Mouse (Mus musculus): ENCODE data around the gene Cd5.

Gene Cd5

GRCm38 (mm10) chr19:10757526-10757925 lies 18.7 kb upstream of the Cd5 start:
- no peak for DNase-seq

- DNase-seq, result no peak
These were observed 18.3 kb upstream of the Cd5 start for GRCm38 (mm10) chr19:10757125-10757524.

- no peak for DNase-seq
These were observed 13.8 kb upstream of the Cd5 start for GRCm38 (mm10) chr19:10752646-10753045.

- DNase-seq, result no peak
These were observed 13.3 kb upstream of the Cd5 start for GRCm38 (mm10) chr19:10752106-10752505.

- DNase-seq, result no peak
These were observed 12.8 kb upstream of the Cd5 start for GRCm38 (mm10) chr19:10751607-10752006.

- no peak for DNase-seq
These were observed 11.4 kb upstream of the Cd5 start for GRCm38 (mm10) chr19:10750161-10750560.

- DNase-seq, result no peak
These were observed 10.5 kb upstream of the Cd5 start for GRCm38 (mm10) chr19:10749295-10749694.

- DNase-seq, result no peak
These were observed 9.8 kb upstream of the Cd5 start for GRCm38 (mm10) chr19:10748401-10749102.

- DNase-seq, result no peak
These were observed 8.9 kb upstream of the Cd5 start for GRCm38 (mm10) chr19:10747718-10748117.

- no peak for DNase-seq
These were observed 8.4 kb upstream of the Cd5 start for GRCm38 (mm10) chr19:10747182-10747581.

- DNase-seq, result no peak
These were observed 3.8 kb upstream of the Cd5 start for GRCm38 (mm10) chr19:10742565-10742964.

GRCm38 (mm10) chr19:10742145-10742544 lies 3.3 kb upstream of the Cd5 start:
- no peak for DNase-seq

GRCm38 (mm10) chr19:10740641-10741440 lies 2.0 kb upstream of the Cd5 start:
- peak; percentile 24 to 61 for DNase-seq

- no peak for DNase-seq
These were observed 1.1 kb upstream of the Cd5 start for GRCm38 (mm10) chr19:10739916-10740315.

- no peak for DNase-seq
These were observed 764 bp downstream of the Cd5 start for GRCm38 (mm10) chr19:10738038-10738437.

GRCm38 (mm10) chr19:10735861-10736260 lies 2.9 kb downstream of the Cd5 start:
- no peak for DNase-seq

- DNase-seq, result no peak
These were observed 3.7 kb downstream of the Cd5 start for GRCm38 (mm10) chr19:10735061-10735460.

GRCm38 (mm10) chr19:10734554-10734953 lies 4.2 kb downstream of the Cd5 start:
- no peak for DNase-seq

- DNase-seq, result peak in 1 of 2 experiments; percentile 27
These were observed 5.2 kb downstream of the Cd5 start for GRCm38 (mm10) chr19:10733501-10734127.

GRCm38 (mm10) chr19:10732741-10733140 lies 6.1 kb downstream of the Cd5 start:
- DNase-seq, result no peak

GRCm38 (mm10) chr19:10731975-10732374 lies 6.8 kb downstream of the Cd5 start:
- DNase-seq, result no peak

GRCm38 (mm10) chr19:10730469-10730868 lies 8.3 kb downstream of the Cd5 start:
- DNase-seq, result no peak

GRCm38 (mm10) chr19:10729889-10730288 lies 8.9 kb downstream of the Cd5 start:
- no peak for DNase-seq
